Mouse (Mus musculus) retina, postnatal 1 day (tissue): ENCODE results near the gene Olfr699.
"Not testable (repeated sequence)": the region's sequence is repeated elsewhere in the genome, so short reads cannot be mapped to it uniquely, and the experiment has no call there.

Experiments used
- DNase-seq: peaks from one replicate; pipeline ENCODE4 v3.0.0-alpha.2; 2012

Gene Olfr699

GRCm38 (mm10) chr7:106793098-106793497 lies at the start of gene Olfr699:
Gene Olfr699, minus strand, starts transcription at chr7:106793198.
- DNase-seq: no peak

- no peak for DNase-seq
Observed at GRCm38 (mm10) chr7:106833793-106834192, 40.8 kb upstream of the Olfr699 start, which contains the start of gene Olfr702. Gene Olfr702, minus strand, starts transcription at chr7:106833893.

- no peak for DNase-seq
Observed at GRCm38 (mm10) chr7:106818414-106818813, 25.4 kb upstream of the Olfr699 start.

GRCm38 (mm10) chr7:106815775-106816174 lies 22.8 kb upstream of the Olfr699 start:
- no peak for DNase-seq

- no peak for DNase-seq
Observed at GRCm38 (mm10) chr7:106813829-106814228, 20.8 kb upstream of the Olfr699 start, which contains the start of gene Olfr701. Gene Olfr701, plus strand, starts transcription at chr7:106814129.

- no peak for DNase-seq
Observed at GRCm38 (mm10) chr7:106808734-106809133, 15.7 kb upstream of the Olfr699 start, which contains the start of gene Olfr700. Gene Olfr700, minus strand, starts transcription at chr7:106808834.

GRCm38 (mm10) chr7:106788330-106788729 lies 4.7 kb downstream of the Olfr699 start:
- DNase-seq: no peak

- DNase-seq: not testable (repeated sequence)
Observed at GRCm38 (mm10) chr7:106761008-106761407, 32.0 kb downstream of the Olfr699 start.

GRCm38 (mm10) chr7:106758800-106759199 lies 34.2 kb downstream of the Olfr699 start:
- no peak for DNase-seq

GRCm38 (mm10) chr7:106755297-106755696 lies 37.7 kb downstream of the Olfr699 start, which contains the start of gene Olfr698:
Gene Olfr698, minus strand, starts transcription at chr7:106755397.
- DNase-seq: no peak

GRCm38 (mm10) chr7:106745811-106746210 lies 47.2 kb downstream of the Olfr699 start:
- no peak for DNase-seq

GRCm38 (mm10) chr7:106742343-106742742 lies 50.7 kb downstream of the Olfr699 start, which contains the start of gene Olfr697:
Gene Olfr697, minus strand, starts transcription at chr7:106742443.
- no peak for DNase-seq
